Mouse (Mus musculus) small intestine, adult 2 months (tissue): ENCODE data around the gene L1cam.

Source experiments
- CTCF ChIP-seq: fragments of 200-500 bp; IDR thresholded peaks from 2 replicates; pipeline ENCODE4 v1.5.1; 2012; ENCODE audit warnings: low read depth, mild to moderate bottlenecking, control low read depth, inconsistent platforms, low read length, moderate library complexity, mixed read lengths; ENCODE audit not compliant: insufficient replicate concordance, insufficient read length; ENCODE audit errors: extremely low read depth
- POLR2A ChIP-seq: fragments of 200-500 bp; IDR thresholded peaks from 2 replicates; pipeline ENCODE4 v1.6.1; 2012; ENCODE audit warnings: low read depth, mild to moderate bottlenecking, control low read depth, inconsistent platforms, low read length, moderate library complexity

- TF ChIP-seq CTCF (no peak), POLR2A (no peak)
Observed at GRCm38 (mm10) chrX:73871474-73871873, 24.4 kb downstream of the L1cam start.
